Mouse (Mus musculus) thymus, postnatal 14 days (tissue): ENCODE results near the gene Dmrt3.
A peak's percentile ranks its signal among the peaks of the same experiment; 100 is the strongest.

Experiments used
- DNase-seq: peaks from one replicate; pipeline ENCODE4 v3.0.0; 2021

Dmrt3 gene

GRCm38 (mm10) chr19:25622291-25623251 lies 12.5 kb downstream of the Dmrt3 start:
- peak; percentile 50 for DNase-seq

GRCm38 (mm10) chr19:25628490-25628889 lies 18.4 kb downstream of the Dmrt3 start:
- DNase-seq: peak; percentile 34

- DNase-seq: no peak
Measured at GRCm38 (mm10) chr19:25635119-25635518, 25.0 kb downstream of the Dmrt3 start.

- no peak for DNase-seq
Measured at GRCm38 (mm10) chr19:25635622-25636244, 25.6 kb downstream of the Dmrt3 start.

GRCm38 (mm10) chr19:25638766-25639361 lies 28.8 kb downstream of the Dmrt3 start:
- no peak for DNase-seq

GRCm38 (mm10) chr19:25641786-25642185 lies 31.7 kb downstream of the Dmrt3 start:
- DNase-seq: no peak

GRCm38 (mm10) chr19:25647136-25647535 lies 37.0 kb downstream of the Dmrt3 start:
- no peak for DNase-seq

GRCm38 (mm10) chr19:25648701-25649100 lies 38.6 kb downstream of the Dmrt3 start:
- no peak for DNase-seq

- no peak for DNase-seq
Measured at GRCm38 (mm10) chr19:25650474-25650873, 40.4 kb downstream of the Dmrt3 start.

GRCm38 (mm10) chr19:25652560-25652959 lies 42.5 kb downstream of the Dmrt3 start:
- DNase-seq: no peak

- DNase-seq: no peak
Measured at GRCm38 (mm10) chr19:25654034-25654749, 44.1 kb downstream of the Dmrt3 start.

- no peak for DNase-seq
Measured at GRCm38 (mm10) chr19:25665486-25666339, 55.6 kb downstream of the Dmrt3 start.

GRCm38 (mm10) chr19:25667836-25668235 lies 57.7 kb downstream of the Dmrt3 start:
- no peak for DNase-seq

GRCm38 (mm10) chr19:25669593-25670248 lies 59.6 kb downstream of the Dmrt3 start:
- DNase-seq: no peak

GRCm38 (mm10) chr19:25670571-25671285 lies 60.6 kb downstream of the Dmrt3 start:
- no peak for DNase-seq

GRCm38 (mm10) chr19:25671681-25672080 lies 61.6 kb downstream of the Dmrt3 start:
- no peak for DNase-seq

- peak; percentile 46 for DNase-seq
Measured at GRCm38 (mm10) chr19:25672101-25672950, 62.2 kb downstream of the Dmrt3 start, which contains the start of gene Dmrt2. Gene Dmrt2 (plus strand): TSS chr19:25672411.
